Mouse (Mus musculus): ENCODE results near the gene Thap8. TPM values are rescaled to one million over a fixed set of nuclear protein-coding genes. Genes with fewer than 3 reads are reported as not detected.
A peak's percentile ranks its signal among the peaks of the same experiment; 100 is the strongest.

Thap8 gene
- polyA plus RNA-seq, 1 experiment from 2014 or later: 0.42 TPM

DNA sequence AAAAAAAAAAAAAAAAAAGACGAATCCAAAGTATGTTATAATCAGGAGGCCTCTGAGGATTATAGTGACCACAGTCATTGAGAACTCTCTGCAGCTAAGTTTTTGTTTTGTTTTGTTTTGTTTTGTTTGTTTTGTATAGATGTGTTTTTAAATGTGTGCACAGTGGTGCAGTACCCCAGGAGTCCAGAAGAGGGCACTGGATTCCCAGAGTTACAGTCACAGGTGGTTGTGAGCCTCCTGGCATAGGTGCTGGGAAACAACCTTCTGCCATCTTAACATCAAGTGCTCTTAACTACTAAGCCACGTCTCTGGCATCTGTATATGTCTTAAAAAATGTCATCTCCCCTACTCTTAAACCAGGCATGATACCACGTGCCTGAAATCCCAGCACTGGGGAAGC lies 21.0 kb downstream of the Thap8 start:
- no peak overlapping the region for H3K4me3 ChIP-seq
- H3K4me1 ChIP-seq (replicated peaks): no peaks in the 10 kb centered on the region
- H3K36me3 ChIP-seq: no peaks in the 10 kb centered on the region; the same call in 1 of the 2 replicates
- H3K27me3 ChIP-seq: no peaks in the 10 kb centered on the region
- H3K27ac ChIP-seq: no peak overlapping the region
- H3K9me3 ChIP-seq (replicated peaks): no peaks in the 10 kb centered on the region
- H3K9ac ChIP-seq: no peak overlapping the region
- no peak for ATAC-seq (replicated peaks; ENCODE audit: insufficient number of reproducible peaks, insufficient read depth, low FRiP score, low read depth)
- WGBS: 39% methylated on average over 3 of the region's 3 CpGs
- no peak overlapping the region for H3K4me2 ChIP-seq

DNA sequence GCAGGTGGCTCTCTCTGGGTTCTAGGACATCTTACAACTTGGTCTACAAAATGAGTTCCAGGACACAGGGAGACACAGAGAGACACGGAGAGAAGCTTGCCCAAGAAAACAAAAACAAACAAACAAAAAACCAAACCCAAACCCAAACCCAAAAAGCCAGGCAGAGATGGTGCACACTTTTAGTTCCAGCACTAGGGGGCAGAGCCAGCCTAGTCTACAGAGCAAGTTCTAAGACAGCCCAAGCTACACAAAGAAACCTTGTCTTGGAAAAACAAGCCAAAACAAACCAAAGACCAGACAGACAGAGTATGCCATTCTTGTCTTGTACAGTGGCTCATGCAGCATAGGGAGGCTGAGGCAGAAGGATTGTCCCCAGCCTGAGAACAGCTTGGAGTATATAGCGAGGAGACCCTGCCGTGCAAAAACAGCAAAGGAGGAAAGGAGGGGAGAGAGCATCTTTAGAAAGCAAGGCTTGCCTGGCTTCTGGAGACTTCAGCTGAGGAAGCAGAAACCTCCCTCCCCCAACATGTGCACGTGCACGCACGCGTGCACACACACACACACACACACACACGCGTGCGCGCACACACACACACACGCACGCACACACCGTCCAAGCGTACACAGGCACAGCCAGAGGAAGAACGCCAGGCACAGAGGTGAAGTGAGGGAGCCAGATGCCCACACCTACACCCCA lies 26.3 kb downstream of the Thap8 start:
- H3K4me2 ChIP-seq: no peak overlapping the region
- H3K27ac ChIP-seq: no peak overlapping the region
- ATAC-seq (replicated peaks; ENCODE audit: insufficient number of reproducible peaks, insufficient read depth, low FRiP score, low read depth): no peak
- no peaks in the 10 kb centered on the region for H3K9me3 ChIP-seq (replicated peaks)
- H3K27me3 ChIP-seq: no peaks in the 10 kb centered on the region
- H3K36me3 ChIP-seq: no peaks in the 10 kb centered on the region; the same call in 1 of the 2 replicates
- no peak overlapping the region for H3K4me3 ChIP-seq
- peaks cover 16% of the 10 kb centered on the region for H3K4me1 ChIP-seq (replicated peaks)
- no peak overlapping the region for H3K9ac ChIP-seq
- 89% methylated on average over 16 of the region's 16 CpGs for WGBS

DNA sequence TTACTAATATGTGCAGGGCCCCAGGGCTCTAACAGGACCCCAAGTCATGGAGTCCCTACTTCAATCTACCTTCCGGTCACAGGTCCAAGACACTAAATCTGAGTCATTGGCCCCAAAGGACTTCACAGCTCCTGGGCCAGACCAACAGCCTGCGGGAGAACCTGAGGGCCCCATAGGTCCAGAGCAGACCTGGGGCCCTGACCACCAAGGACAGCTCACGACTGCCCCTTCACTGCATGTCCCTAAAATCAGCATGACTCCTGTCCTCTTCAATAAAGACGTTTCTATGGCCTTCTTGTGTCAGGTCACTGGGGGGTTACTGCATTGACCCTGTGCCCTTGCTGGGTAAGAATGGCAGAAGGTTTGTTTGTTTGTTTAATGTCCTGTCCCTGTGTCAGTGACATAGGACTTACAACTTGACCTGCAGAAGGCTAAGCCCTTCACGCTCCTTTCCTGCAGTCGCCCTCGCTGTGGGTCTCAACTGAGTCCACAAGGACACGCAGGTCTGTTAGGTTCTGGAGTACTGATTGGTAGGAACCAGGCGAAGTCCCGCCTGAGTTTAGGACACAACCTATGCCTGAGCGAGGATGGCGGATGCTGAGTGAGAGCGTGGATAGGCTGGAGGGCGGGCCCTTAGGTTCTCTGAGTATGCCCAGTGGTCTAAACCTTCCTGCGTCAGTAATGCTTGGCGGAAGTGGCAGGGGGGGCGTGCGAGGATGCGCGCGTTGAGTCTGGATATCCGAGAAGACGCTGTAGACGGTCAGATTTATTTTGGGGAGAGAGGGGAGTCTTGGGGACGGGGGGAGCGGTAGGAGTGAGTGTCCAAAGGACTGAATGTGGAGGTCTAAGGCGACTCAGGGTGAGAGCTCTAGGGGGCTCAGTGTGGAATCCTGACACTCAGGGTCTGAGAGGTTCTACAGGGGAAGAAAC lies 28.4 kb downstream of the Thap8 start, which contains the start of gene Alkbh6:
Gene Alkbh6, plus strand, starts transcription at position 642 of the 930 bp plus-strand sequence.
- H3K4me2 ChIP-seq: peak within 1 kb of the TSS; percentile 89
- H3K27me3 ChIP-seq: no peaks in the 10 kb centered on the region
- H3K36me3 ChIP-seq: no peaks in the 10 kb centered on the region
- peak within 1 kb of the TSS; percentile 64 for H3K9ac ChIP-seq
- H3K4me3 ChIP-seq: peak within 1 kb of the TSS; percentile 68
- peaks cover 16% of the 10 kb centered on the region for H3K4me1 ChIP-seq (replicated peaks)
- peak within 1 kb of the TSS; percentile 69 for H3K27ac ChIP-seq
- 4% methylated on average over 27 of the region's 27 CpGs for WGBS
- ATAC-seq (replicated peaks; ENCODE audit: insufficient number of reproducible peaks, insufficient read depth, low FRiP score, low read depth): peak; percentile 100
- H3K9me3 ChIP-seq (replicated peaks): no peaks in the 10 kb centered on the region

DNA sequence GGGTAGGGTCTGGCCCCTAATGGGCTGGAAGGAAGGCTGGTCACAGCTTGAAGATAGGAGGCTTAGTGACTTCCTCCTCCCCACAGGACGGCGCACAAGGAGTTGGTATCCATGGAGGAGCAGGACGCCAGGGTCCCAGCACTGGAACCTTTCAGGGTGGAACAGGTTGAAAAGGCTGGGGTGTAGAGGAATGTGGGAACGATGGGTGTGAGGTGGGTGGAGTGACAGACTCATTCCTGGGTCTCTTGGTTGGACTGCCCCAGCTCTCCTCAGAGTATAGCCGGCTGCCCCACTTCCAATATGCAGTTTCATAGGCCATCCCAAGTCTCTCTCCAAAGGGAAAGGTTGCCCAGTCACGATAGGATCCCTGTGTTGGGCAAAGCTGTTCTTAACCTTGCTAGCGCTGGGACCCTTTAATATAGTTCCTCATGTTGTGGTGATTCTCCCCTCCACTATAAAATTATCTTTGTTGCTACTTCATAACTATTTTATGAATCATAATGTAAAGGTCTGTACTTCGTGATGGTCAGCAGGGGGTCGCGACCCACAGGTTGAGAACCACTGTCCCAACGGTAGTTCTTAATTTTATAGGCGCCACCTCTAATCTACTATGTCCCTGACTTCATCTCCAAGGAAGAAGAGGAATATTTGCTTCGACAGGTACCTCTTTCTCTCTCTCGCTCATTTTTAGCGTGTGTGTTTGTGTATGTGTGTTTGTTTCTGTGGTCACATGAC lies 29.7 kb downstream of the Thap8 start:
- Histone ChIP-seq H3K4me2 (peak overlapping the region; percentile 89), H3K9me3 (replicated peaks) (no peaks in the 10 kb centered on the region), H3K36me3 (no peaks in the 10 kb centered on the region), H3K4me3 (peak overlapping the region; percentile 68), H3K27me3 (no peaks in the 10 kb centered on the region), H3K4me1 (replicated peaks) (peaks cover 22% of the 10 kb centered on the region), H3K27ac (peak overlapping the region; percentile 19), H3K9ac (peak overlapping the region; percentile 64)
- 55% methylated on average over 15 of the region's 15 CpGs for WGBS
- ATAC-seq (replicated peaks; ENCODE audit: insufficient number of reproducible peaks, insufficient read depth, low FRiP score, low read depth): no peak

DNA sequence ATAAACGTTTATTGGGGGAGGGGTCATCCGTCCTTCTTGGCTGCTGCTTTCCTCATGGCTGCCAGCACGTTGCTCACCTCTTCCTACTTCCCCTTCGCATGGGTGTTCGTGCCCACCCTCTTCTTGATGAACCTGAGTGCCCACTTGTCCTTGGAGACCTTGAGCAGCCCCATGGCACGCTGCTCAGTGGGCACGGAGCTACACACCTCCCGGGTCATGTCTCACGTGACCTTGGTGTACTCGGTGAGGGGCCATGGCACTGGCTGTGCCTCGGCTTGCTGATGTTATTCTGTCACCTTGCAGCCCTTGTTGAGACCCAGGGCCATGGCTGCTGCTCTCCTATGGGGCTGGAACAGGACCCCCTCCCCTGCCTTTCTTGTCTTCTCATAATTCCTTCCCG lies 30.2 kb downstream of the Thap8 start:
- H3K4me2 ChIP-seq: no peak overlapping the region
- 83% methylated on average over 12 of the region's 12 CpGs for WGBS
- no peak overlapping the region for H3K27ac ChIP-seq
- H3K27me3 ChIP-seq: no peaks in the 10 kb centered on the region
- no peaks in the 10 kb centered on the region for H3K9me3 ChIP-seq (replicated peaks)
- no peak overlapping the region for H3K9ac ChIP-seq
- no peak overlapping the region for H3K4me3 ChIP-seq
- no peak for ATAC-seq (replicated peaks; ENCODE audit: insufficient number of reproducible peaks, insufficient read depth, low FRiP score, low read depth)
- H3K4me1 ChIP-seq (replicated peaks): peaks cover 25% of the 10 kb centered on the region
- H3K36me3 ChIP-seq: no peaks in the 10 kb centered on the region

DNA sequence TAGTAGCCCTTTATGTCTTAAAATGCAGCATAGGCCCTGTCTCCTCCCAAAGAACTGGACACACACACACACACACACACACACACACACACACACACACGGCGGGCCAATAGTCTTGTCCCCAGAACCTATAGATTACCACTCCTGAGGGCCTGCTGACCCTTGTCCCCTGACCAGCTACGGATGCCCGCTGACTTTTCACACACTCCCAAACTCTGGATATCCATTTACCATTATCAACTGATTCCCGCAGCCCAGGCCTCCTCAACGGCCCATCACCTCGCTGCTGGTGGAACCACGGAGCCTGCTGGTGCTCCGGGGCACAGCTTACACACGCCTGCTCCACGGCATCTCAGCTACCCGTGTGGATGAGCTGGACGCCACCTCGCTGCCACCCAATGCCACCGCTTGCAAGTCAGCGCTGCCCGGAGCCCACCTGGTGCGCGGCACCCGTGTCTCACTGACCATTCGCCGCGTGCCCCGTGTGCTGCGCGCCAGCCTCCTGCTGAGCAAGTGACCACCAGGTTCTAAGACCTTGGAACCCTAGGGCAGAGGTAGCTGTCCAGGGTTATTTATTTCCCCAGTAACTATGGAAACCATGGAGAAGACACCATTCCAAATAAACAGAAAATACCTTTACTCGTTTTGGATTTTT lies 33.9 kb downstream of the Thap8 start:
- Histone ChIP-seq H3K4me1 (replicated peaks) (peaks cover 19% of the 10 kb centered on the region), H3K27me3 (no peaks in the 10 kb centered on the region), H3K4me2 (no peak overlapping the region), H3K4me3 (no peak overlapping the region), H3K27ac (no peak overlapping the region), H3K9ac (no peak overlapping the region), H3K9me3 (replicated peaks) (no peaks in the 10 kb centered on the region), H3K36me3 (no peaks in the 10 kb centered on the region)
- no peak for ATAC-seq (replicated peaks; ENCODE audit: insufficient number of reproducible peaks, insufficient read depth, low FRiP score, low read depth)
- WGBS: 52% methylated on average over 27 of the region's 27 CpGs

DNA sequence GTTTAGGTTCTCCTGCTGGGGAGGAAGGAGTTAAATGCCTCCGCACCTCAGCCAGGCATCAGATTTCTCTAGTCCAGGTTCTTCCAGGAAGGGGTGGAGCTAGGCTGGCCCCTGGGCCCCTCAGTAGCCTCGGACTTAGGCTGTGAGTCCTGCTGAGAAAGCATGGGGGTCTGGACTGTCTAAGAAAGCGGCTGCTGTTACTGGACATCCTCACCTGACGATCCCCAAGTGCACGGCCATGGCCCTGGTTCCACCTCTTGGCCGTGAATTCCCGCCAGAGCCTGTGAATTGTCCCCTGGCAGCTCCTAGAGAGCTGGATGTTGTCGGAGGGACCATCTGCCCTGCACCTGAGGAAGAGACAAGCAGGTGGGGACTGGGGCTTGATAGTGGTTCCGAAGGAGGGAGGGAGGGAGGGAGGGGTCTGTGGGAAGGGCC lies 34.8 kb downstream of the Thap8 start, which contains the start of gene Syne4:
Gene Syne4, plus strand, starts transcription at position 87 of the 435 bp plus-strand sequence.
- ATAC-seq (replicated peaks; ENCODE audit: insufficient number of reproducible peaks, insufficient read depth, low FRiP score, low read depth): no peak
- Histone ChIP-seq H3K4me2 (peak within 1 kb of the TSS; percentile 52), H3K9ac (peak within 1 kb of the TSS; percentile 26; the same call in 1 of the 2 replicates), H3K27ac (no peak within 1 kb of the TSS), H3K36me3 (no peaks in the 10 kb centered on the region), H3K4me3 (peak within 1 kb of the TSS; percentile 35), H3K27me3 (no peaks in the 10 kb centered on the region), H3K4me1 (replicated peaks) (peaks cover 11% of the 10 kb centered on the region), H3K9me3 (replicated peaks) (no peaks in the 10 kb centered on the region)
- WGBS: 5% methylated on average over 9 of the region's 9 CpGs

DNA sequence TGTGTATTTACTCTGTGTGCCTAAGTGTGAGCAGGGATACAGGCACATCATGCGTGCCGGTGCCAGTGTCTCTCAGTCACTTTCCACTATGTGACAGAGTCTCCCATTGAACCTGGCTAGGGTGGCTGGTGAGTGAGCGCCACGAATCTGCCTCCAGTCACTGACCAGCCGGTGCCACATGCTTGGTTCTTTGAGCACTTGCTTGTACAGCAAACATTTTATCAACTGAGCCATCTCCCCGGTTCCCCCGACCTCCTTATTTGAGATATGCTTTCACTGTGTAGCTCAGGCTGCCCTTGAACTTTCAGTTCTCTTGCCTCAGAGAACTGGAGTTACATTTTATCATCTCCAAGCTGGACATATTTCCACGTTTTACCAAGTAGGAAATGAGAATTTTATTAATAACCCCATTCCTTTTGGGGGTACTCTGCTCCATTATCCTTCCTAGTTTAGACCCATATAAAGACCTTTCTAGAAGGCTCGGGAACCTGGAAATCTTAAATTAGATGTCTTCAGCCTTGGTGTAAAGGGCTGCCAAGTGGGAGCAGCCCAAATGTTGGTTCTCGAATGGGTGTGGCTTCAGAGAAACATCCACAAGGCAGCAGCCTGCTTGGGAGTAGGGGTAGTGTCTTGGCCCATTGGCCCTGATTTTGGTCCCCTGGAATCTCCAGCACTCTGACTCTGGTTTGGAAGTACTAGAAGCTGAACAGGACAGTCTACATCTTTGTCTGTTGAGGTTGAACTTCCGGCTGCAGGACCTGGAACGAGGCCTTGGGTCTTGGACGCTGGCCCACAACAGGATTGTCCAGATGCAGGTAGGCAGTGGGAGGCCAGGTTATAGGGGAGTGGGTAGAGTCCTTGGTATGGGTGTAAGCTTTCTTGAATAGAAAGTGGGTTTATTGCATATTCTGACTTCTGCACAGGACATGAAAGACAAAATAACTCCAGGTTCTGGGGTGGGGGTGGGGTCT lies 36.0 kb downstream of the Thap8 start:
- Histone ChIP-seq H3K9me3 (replicated peaks) (no peaks in the 10 kb centered on the region), H3K4me3 (no peak overlapping the region), H3K4me1 (replicated peaks) (peaks cover 15% of the 10 kb centered on the region), H3K4me2 (no peak overlapping the region; the same call in 1 of the 2 replicates), H3K36me3 (no peaks in the 10 kb centered on the region), H3K9ac (no peak overlapping the region), H3K27ac (no peak overlapping the region), H3K27me3 (no peaks in the 10 kb centered on the region)
- WGBS: 67% methylated on average over 13 of the region's 13 CpGs
- no peak for ATAC-seq (replicated peaks; ENCODE audit: insufficient number of reproducible peaks, insufficient read depth, low FRiP score, low read depth)

DNA sequence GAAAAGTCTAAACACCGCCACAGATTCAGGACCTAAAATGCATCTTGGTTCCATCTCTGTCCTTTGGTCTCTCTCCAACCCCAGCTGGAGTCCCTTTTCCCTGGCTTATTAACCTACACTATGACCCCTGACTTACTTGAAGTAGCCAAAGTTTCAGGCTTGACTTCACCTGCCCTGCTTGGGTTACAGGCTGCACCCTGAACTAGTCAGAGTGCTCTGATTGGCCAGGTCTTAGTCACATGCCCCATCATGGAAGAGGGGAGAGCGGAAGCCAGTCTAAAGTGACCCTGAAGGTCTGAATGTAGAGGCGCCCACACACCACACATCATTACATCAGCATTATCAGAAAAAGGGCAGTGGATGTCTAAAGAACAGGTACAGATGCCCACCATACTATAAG lies 38.2 kb downstream of the Thap8 start:
- Histone ChIP-seq H3K9ac (no peak overlapping the region), H3K4me1 (replicated peaks) (peaks cover 29% of the 10 kb centered on the region), H3K9me3 (replicated peaks) (no peaks in the 10 kb centered on the region), H3K4me3 (no peak overlapping the region), H3K4me2 (no peak overlapping the region), H3K36me3 (no peaks in the 10 kb centered on the region), H3K27ac (no peak overlapping the region), H3K27me3 (no peaks in the 10 kb centered on the region)
- WGBS: 91% methylated on average over 3 of the region's 3 CpGs
- ATAC-seq (replicated peaks; ENCODE audit: insufficient number of reproducible peaks, insufficient read depth, low FRiP score, low read depth): no peak

DNA sequence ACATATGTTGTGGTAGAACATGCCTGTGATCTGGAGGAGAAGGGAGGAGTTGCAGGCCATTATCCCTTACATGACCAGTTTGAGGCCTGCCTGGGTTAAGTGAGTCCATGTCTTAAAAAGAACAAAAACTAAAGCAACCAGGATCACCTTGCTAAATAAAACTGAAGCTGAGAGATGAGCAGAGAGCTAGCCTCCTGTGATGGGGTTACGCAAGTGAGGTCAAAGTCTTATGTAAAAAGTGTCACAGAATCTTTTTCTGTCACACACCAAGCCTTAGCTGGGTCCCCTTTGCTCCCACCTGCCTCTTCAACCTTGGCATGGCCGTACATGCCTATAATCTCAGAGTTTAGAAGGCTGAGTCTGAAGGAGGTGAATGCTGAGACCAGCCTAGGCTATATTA lies 41.1 kb downstream of the Thap8 start:
- H3K27me3 ChIP-seq: no peaks in the 10 kb centered on the region
- WGBS: 76% methylated on average over 2 of the region's 2 CpGs
- no peak overlapping the region for H3K27ac ChIP-seq
- H3K36me3 ChIP-seq: no peaks in the 10 kb centered on the region
- H3K9ac ChIP-seq: 0 out of 2 replicates have a peak overlapping the region, but pooled peaks have one; percentile 89
- H3K4me1 ChIP-seq (replicated peaks): peaks cover 20% of the 10 kb centered on the region
- peak overlapping the region; percentile 86 for H3K4me2 ChIP-seq
- ATAC-seq (replicated peaks; ENCODE audit: insufficient number of reproducible peaks, insufficient read depth, low FRiP score, low read depth): no peak
- H3K9me3 ChIP-seq (replicated peaks): no peaks in the 10 kb centered on the region
- H3K4me3 ChIP-seq: peak overlapping the region; percentile 82

Data from heart, embryonic 15.5 days (tissue).